Mouse (Mus musculus): ENCODE measurements around the gene Kmt2b.
A peak's percentile ranks its signal among the peaks of the same experiment; 100 is the strongest.

Gene Kmt2b

GRCm38 (mm10) chr7:30566033-30566432, 22.5 kb downstream of the Kmt2b start:
- no peak for DNase-seq (ENCODE audit: low read depth, low spot score)

GRCm38 (mm10) chr7:30564970-30565571, 23.5 kb downstream of the Kmt2b start, which contains the start of gene Igflr1:
Gene Igflr1, plus strand, starts transcription at chr7:30565427.
- no peak for DNase-seq (ENCODE audit: low read depth, low spot score)

- DNase-seq (ENCODE audit: low read depth, low spot score), result no peak
These were observed 24.6 kb downstream of the Kmt2b start for GRCm38 (mm10) chr7:30563906-30564280.

- peak; percentile 97 for DNase-seq (ENCODE audit: low read depth, low spot score)
These were observed 25.2 kb downstream of the Kmt2b start, which contains the start of the genes U2af1l4, Gm49396 and Psenen for GRCm38 (mm10) chr7:30563117-30563905. Gene U2af1l4, plus strand, starts transcription at chr7:30563301. Gene Gm49396, plus strand, starts transcription at chr7:30563344. Gene Psenen, minus strand, starts transcription at chr7:30563627.

GRCm38 (mm10) chr7:30562526-30563116, 25.9 kb downstream of the Kmt2b start:
- no peak for DNase-seq (ENCODE audit: low read depth, low spot score)

- DNase-seq (ENCODE audit: low read depth, low spot score), result no peak
These were observed 28.2 kb downstream of the Kmt2b start for GRCm38 (mm10) chr7:30560296-30560695.

- peak; percentile 98 for DNase-seq (ENCODE audit: low read depth, low spot score)
These were observed 29.0 kb downstream of the Kmt2b start, which contains the start of gene Lin37 for GRCm38 (mm10) chr7:30559443-30559954. Gene Lin37, minus strand, starts transcription at chr7:30559838.

- no peak for DNase-seq (ENCODE audit: low read depth, low spot score)
These were observed 29.7 kb downstream of the Kmt2b start for GRCm38 (mm10) chr7:30558656-30559442.

GRCm38 (mm10) chr7:30557901-30558514, 30.5 kb downstream of the Kmt2b start:
- DNase-seq (ENCODE audit: low read depth, low spot score), result no peak

- no peak for DNase-seq (ENCODE audit: low read depth, low spot score)
These were observed 31.5 kb downstream of the Kmt2b start for GRCm38 (mm10) chr7:30556894-30557536.

- no peak for DNase-seq (ENCODE audit: low read depth, low spot score)
These were observed 34.5 kb downstream of the Kmt2b start for GRCm38 (mm10) chr7:30553810-30554584.

- no peak for DNase-seq (ENCODE audit: low read depth, low spot score)
These were observed 35.4 kb downstream of the Kmt2b start for GRCm38 (mm10) chr7:30553021-30553589.

GRCm38 (mm10) chr7:30552102-30553020, 36.2 kb downstream of the Kmt2b start, which contains the start of the genes Hspb6 and Proser3:
Gene Hspb6, plus strand, starts transcription at chr7:30552178.
Gene Proser3, minus strand, starts transcription at chr7:30552299.
- peak; percentile 98 for DNase-seq (ENCODE audit: low read depth, low spot score)

GRCm38 (mm10) chr7:30551445-30552101, 37.0 kb downstream of the Kmt2b start:
- no peak for DNase-seq (ENCODE audit: low read depth, low spot score)

GRCm38 (mm10) chr7:30550603-30551002, 37.9 kb downstream of the Kmt2b start:
- DNase-seq (ENCODE audit: low read depth, low spot score), result no peak

GRCm38 (mm10) chr7:30549880-30550279, 38.6 kb downstream of the Kmt2b start:
- DNase-seq (ENCODE audit: low read depth, low spot score), result no peak

- no peak for DNase-seq (ENCODE audit: low read depth, low spot score)
These were observed 44.2 kb downstream of the Kmt2b start for GRCm38 (mm10) chr7:30544327-30544726.

- DNase-seq (ENCODE audit: low read depth, low spot score), result no peak
These were observed 48.0 kb downstream of the Kmt2b start for GRCm38 (mm10) chr7:30540572-30540971.

All from brain, embryonic 18.5 days (tissue).